Mouse (Mus musculus): ENCODE measurements around the gene Elp6. TPM values are rescaled to one million over a fixed set of nuclear protein-coding genes. Genes with fewer than 3 reads are reported as not detected.

Elp6 gene
- polyA plus RNA-seq (2015; fragmentation: Nextera tagmentation; extraction: Ambion mirVana) = 6.9 and 7.4 TPM in 2 replicates

DNA sequence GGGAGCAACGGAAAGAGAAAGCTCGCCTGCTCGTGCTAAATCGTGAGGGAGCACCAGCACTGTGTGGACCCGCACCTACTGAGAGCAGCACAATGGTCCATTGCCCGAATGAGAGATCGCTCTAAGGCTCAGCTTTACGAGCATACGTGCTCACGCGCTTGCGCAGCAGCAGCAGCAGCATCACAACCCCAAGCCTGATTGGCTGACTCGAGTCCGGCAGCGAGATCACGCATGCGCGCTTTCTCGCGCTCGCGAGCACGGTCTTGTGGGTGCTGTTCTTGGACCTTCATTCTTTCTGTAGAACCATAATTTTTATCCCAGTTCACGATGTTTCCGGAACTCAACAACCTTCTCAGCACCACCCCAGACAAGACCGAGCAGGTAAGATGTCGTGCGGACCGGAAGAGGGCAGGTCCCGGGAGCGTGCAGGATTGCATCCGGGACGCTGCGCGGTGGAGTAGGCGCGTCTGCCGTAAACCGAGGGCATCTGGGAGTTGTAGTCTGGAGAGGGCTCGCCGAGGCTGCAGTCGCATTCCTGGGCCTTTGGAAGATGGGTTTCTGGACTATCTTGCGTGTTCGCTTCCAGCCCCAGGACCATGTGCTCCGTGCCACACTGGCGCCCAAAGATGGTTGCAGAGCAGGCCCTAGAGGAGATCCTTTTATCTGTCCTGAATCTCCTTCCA lies at the start of gene Elp6:
TSS of gene Elp6 (plus strand) at position 205 of the 683 bp plus-strand sequence.
- peak; percentile 97 for ATAC-seq (ENCODE audit: insufficient read depth)
- H3K4me3 ChIP-seq (replicated peaks) = peak within 1 kb of the TSS; percentile 65
- no peaks in the 10 kb centered on the region for H3K9me3 ChIP-seq (replicated peaks)
- under 1% methylated on average over 46 of the region's 46 CpGs for WGBS (ENCODE audit: insufficient replicate concordance)
- H3K4me1 ChIP-seq (replicated peaks) = peaks cover 31% of the 10 kb centered on the region
- no peaks in the 10 kb centered on the region for H3K27me3 ChIP-seq
- peak within 1 kb of the TSS; percentile 73 for H3K27ac ChIP-seq (replicated peaks)
- H3K36me3 ChIP-seq (replicated peaks) = peaks cover 4% of the 10 kb centered on the region
- peak within 1 kb of the TSS; percentile 83 for H3K4me2 ChIP-seq
- H3K9ac ChIP-seq = peak within 1 kb of the TSS; percentile 60

- H3K27ac ChIP-seq (replicated peaks) = no peak overlapping the region
- H3K4me3 ChIP-seq (replicated peaks) = no peak overlapping the region
- no peak for ATAC-seq (ENCODE audit: insufficient read depth)
- no peaks in the 10 kb centered on the region for H3K9me3 ChIP-seq (replicated peaks)
- no peaks in the 10 kb centered on the region for H3K27me3 ChIP-seq
- WGBS (ENCODE audit: insufficient replicate concordance) = 68% methylated on average over 15 of the region's 15 CpGs
- no peak overlapping the region for H3K9ac ChIP-seq
- H3K4me2 ChIP-seq = no peak overlapping the region
- H3K4me1 ChIP-seq (replicated peaks) = no peaks in the 10 kb centered on the region
- no peaks in the 10 kb centered on the region for H3K36me3 ChIP-seq (replicated peaks)
These were observed 49.5 kb upstream of the Elp6 start for GRCm38 (mm10) chr9:110255407-110256019.

GRCm38 (mm10) chr9:110258646-110259045 lies 46.3 kb upstream of the Elp6 start:
- 59% methylated on average over 6 of the region's 6 CpGs for WGBS (ENCODE audit: insufficient replicate concordance)
- Histone ChIP-seq H3K4me3 (replicated peaks) (no peak overlapping the region), H3K9ac (no peak overlapping the region), H3K4me1 (replicated peaks) (no peaks in the 10 kb centered on the region), H3K4me2 (no peak overlapping the region), H3K27ac (replicated peaks) (no peak overlapping the region), H3K27me3 (no peaks in the 10 kb centered on the region), H3K9me3 (replicated peaks) (no peaks in the 10 kb centered on the region), H3K36me3 (replicated peaks) (no peaks in the 10 kb centered on the region)
- ATAC-seq (ENCODE audit: insufficient read depth) = no peak

DNA sequence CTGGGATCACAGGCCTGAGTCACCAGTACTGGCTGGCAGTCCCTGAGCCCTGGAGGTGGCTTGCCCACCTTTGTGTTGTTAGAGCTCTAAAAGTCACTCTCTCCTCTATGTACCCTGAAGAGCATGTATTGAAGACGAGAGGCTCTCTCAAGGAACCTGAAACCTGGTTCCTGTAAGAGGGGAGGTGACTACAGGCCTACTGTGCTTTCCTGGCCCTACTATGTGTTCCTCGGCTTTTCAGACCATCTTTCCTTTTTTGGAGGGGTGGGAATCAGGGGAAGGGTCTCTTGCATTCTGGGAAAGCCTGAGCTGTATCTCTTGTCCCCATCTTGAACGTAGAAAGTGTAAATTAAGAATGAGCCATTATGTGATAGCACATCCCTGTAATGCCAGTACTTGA lies 45.9 kb upstream of the Elp6 start:
- Histone ChIP-seq H3K9me3 (replicated peaks) (no peaks in the 10 kb centered on the region), H3K27me3 (no peaks in the 10 kb centered on the region), H3K27ac (replicated peaks) (no peak overlapping the region), H3K4me1 (replicated peaks) (no peaks in the 10 kb centered on the region), H3K36me3 (replicated peaks) (no peaks in the 10 kb centered on the region), H3K9ac (no peak overlapping the region), H3K4me3 (replicated peaks) (no peak overlapping the region), H3K4me2 (no peak overlapping the region)
- no peak for ATAC-seq (ENCODE audit: insufficient read depth)
- 54% methylated on average over 3 of the region's 3 CpGs for WGBS (ENCODE audit: insufficient replicate concordance)

- H3K4me2 ChIP-seq = no peak overlapping the region
- WGBS (ENCODE audit: insufficient replicate concordance) = 64% methylated on average over 8 of the region's 8 CpGs
- ATAC-seq (ENCODE audit: insufficient read depth) = no peak
These were observed 41.8 kb upstream of the Elp6 start for GRCm38 (mm10) chr9:110263181-110263580.

GRCm38 (mm10) chr9:110264991-110265390 lies 40.0 kb upstream of the Elp6 start:
- 73% methylated on average over 9 of the region's 9 CpGs for WGBS (ENCODE audit: insufficient replicate concordance)

More at GRCm38 (mm10) chr9:110263181-110263580, 41.8 kb upstream of the Elp6 start:
- Histone ChIP-seq H3K36me3 (replicated peaks) (no peaks in the 10 kb centered on the region), H3K4me3 (replicated peaks) (no peak overlapping the region), H3K4me1 (replicated peaks) (no peaks in the 10 kb centered on the region), H3K27me3 (no peaks in the 10 kb centered on the region), H3K9me3 (replicated peaks) (no peaks in the 10 kb centered on the region), H3K9ac (no peak overlapping the region), H3K27ac (replicated peaks) (no peak overlapping the region)

GRCm38 (mm10) chr9:110268416-110268815 lies 36.6 kb upstream of the Elp6 start:
- no peaks in the 10 kb centered on the region for H3K27me3 ChIP-seq
- no peak overlapping the region for H3K4me2 ChIP-seq
- 83% methylated on average over 10 of the region's 10 CpGs for WGBS (ENCODE audit: insufficient replicate concordance)
- no peaks in the 10 kb centered on the region for H3K9me3 ChIP-seq (replicated peaks)
- no peak for ATAC-seq (ENCODE audit: insufficient read depth)
- no peaks in the 10 kb centered on the region for H3K4me1 ChIP-seq (replicated peaks)
- no peak overlapping the region for H3K9ac ChIP-seq
- no peaks in the 10 kb centered on the region for H3K36me3 ChIP-seq (replicated peaks)
- H3K27ac ChIP-seq (replicated peaks) = no peak overlapping the region
- no peak overlapping the region for H3K4me3 ChIP-seq (replicated peaks)

More at GRCm38 (mm10) chr9:110264991-110265390, 40.0 kb upstream of the Elp6 start:
- no peak overlapping the region for H3K9ac ChIP-seq
- no peaks in the 10 kb centered on the region for H3K27me3 ChIP-seq
- H3K4me1 ChIP-seq (replicated peaks) = no peaks in the 10 kb centered on the region
- ATAC-seq (ENCODE audit: insufficient read depth) = no peak
- no peak overlapping the region for H3K4me3 ChIP-seq (replicated peaks)
- no peaks in the 10 kb centered on the region for H3K9me3 ChIP-seq (replicated peaks)
- H3K36me3 ChIP-seq (replicated peaks) = no peaks in the 10 kb centered on the region
- H3K27ac ChIP-seq (replicated peaks) = no peak overlapping the region
- H3K4me2 ChIP-seq = no peak overlapping the region

DNA sequence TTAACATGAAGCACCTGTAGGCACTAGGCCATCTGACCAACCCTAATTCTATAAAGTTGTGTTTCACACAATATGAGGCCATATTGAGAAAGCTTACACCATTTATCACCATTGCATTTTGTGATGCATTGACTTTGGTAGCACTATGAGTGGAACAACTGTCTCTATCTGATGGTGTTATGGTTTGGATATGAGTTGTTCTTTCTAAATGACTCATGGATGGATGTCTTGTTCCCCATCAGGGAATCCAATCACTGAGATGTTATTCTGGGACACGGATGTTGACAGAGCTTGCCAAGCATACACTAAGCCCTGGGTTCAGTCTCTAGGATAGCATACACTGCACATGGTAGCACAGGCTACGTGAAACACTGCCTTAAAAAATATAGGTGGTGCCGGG lies 32.6 kb upstream of the Elp6 start:
- H3K9me3 ChIP-seq (replicated peaks) = no peaks in the 10 kb centered on the region
- no peaks in the 10 kb centered on the region for H3K4me1 ChIP-seq (replicated peaks)
- WGBS (ENCODE audit: insufficient replicate concordance) = 73% methylated on average over 3 of the region's 3 CpGs
- no peak for ATAC-seq (ENCODE audit: insufficient read depth)
- H3K9ac ChIP-seq = no peak overlapping the region
- no peak overlapping the region for H3K4me2 ChIP-seq
- no peak overlapping the region for H3K4me3 ChIP-seq (replicated peaks)
- H3K27me3 ChIP-seq = no peaks in the 10 kb centered on the region
- H3K27ac ChIP-seq (replicated peaks) = no peak overlapping the region
- no peaks in the 10 kb centered on the region for H3K36me3 ChIP-seq (replicated peaks)

DNA sequence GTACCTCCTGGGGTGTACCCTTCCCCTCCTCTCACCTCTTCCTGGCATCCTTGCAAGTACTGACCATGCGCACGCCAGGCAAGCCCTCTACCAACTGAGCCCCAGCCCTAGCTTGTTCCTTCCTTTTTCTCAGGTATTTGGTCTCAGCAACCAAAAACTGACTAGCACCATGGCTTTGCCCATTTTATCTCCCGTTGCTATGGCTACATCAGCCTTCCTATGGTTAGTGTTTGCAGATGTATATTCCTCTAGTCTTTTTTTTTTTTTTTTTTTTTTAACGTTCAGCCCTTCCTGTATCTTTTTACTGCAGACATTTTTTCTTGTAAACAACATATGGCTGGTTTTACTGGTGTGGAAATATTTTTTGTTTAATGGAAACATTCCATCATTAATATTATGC lies 31.5 kb upstream of the Elp6 start:
- no peak overlapping the region for H3K4me3 ChIP-seq (replicated peaks)
- H3K27me3 ChIP-seq = no peaks in the 10 kb centered on the region
- no peak overlapping the region for H3K4me2 ChIP-seq
- H3K36me3 ChIP-seq (replicated peaks) = no peaks in the 10 kb centered on the region
- H3K9ac ChIP-seq = no peak overlapping the region
- WGBS (ENCODE audit: insufficient replicate concordance) = 49% methylated on average over 4 of the region's 4 CpGs
- no peak for ATAC-seq (ENCODE audit: insufficient read depth)
- no peaks in the 10 kb centered on the region for H3K4me1 ChIP-seq (replicated peaks)
- H3K27ac ChIP-seq (replicated peaks) = no peak overlapping the region
- no peaks in the 10 kb centered on the region for H3K9me3 ChIP-seq (replicated peaks)

DNA sequence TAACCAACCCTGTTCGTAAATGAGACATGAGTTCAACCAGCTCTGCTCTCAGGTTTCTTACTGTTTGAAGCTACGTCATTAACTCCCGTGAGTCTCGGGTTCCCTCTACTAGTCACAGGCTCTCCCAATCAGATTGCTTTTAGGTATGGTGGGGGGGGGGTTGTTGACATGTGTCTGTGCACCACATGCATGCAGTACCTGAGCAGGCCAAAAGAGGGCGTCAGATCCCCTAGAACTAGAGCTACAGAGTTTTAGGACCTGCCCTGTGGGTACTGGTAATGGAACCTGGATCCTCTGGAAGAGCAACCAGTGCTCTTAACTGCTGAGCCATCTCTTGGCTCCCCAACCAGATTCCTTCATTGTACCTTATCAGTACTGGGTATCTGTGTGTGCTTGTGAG lies 29.1 kb upstream of the Elp6 start:
- no peak for ATAC-seq (ENCODE audit: insufficient read depth)
- Histone ChIP-seq H3K4me3 (replicated peaks) (no peak overlapping the region), H3K36me3 (replicated peaks) (no peaks in the 10 kb centered on the region), H3K27ac (replicated peaks) (no peak overlapping the region), H3K4me2 (no peak overlapping the region), H3K27me3 (no peaks in the 10 kb centered on the region), H3K9me3 (replicated peaks) (no peaks in the 10 kb centered on the region), H3K9ac (no peak overlapping the region), H3K4me1 (replicated peaks) (no peaks in the 10 kb centered on the region)
- 63% methylated on average over 5 of the region's 5 CpGs for whole genome bisulfite sequencing (ENCODE audit: insufficient replicate concordance)

DNA sequence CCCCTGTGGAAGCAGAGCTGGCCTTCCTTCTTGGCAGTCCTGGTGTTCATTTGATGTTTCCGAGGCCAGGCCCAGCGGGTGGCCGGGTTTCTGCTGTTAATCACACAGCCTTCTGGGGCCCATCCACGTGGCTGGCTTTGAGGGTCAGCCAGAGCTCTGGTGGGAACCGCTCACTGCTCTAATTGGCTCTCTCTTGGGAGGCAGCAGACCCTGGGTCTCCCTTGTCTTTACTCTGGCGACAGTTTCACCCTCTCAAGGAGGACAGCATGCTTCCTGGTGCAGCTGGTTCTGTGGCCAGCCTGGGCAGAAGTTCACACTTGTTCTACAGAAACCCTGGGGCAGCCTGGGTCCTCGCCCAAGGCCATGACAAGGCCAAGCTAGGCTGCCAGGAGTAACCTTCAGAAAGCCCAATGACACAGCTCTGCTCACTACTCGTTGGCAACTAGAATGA lies 27.5 kb upstream of the Elp6 start:
- H3K27me3 ChIP-seq = no peaks in the 10 kb centered on the region
- H3K4me3 ChIP-seq (replicated peaks) = no peak overlapping the region
- H3K36me3 ChIP-seq (replicated peaks) = no peaks in the 10 kb centered on the region
- no peak overlapping the region for H3K9ac ChIP-seq
- WGBS (ENCODE audit: insufficient replicate concordance) = 45% methylated on average over 8 of the region's 8 CpGs
- H3K4me1 ChIP-seq (replicated peaks) = no peaks in the 10 kb centered on the region
- no peak overlapping the region for H3K27ac ChIP-seq (replicated peaks)
- ATAC-seq (ENCODE audit: insufficient read depth) = no peak
- H3K9me3 ChIP-seq (replicated peaks) = no peaks in the 10 kb centered on the region
- H3K4me2 ChIP-seq = no peak overlapping the region
